Mouse (Mus musculus): ENCODE data around the gene Psmc3. TPM values are rescaled to one million over a fixed set of nuclear protein-coding genes. Genes with fewer than 3 reads are reported as not detected.
"Not testable (repeated sequence)": the region's sequence is repeated elsewhere in the genome, so short reads cannot be mapped to it uniquely, and the experiment has no call there.

Gene Psmc3
- polyA plus RNA-seq (2014; fragmentation: Nextera tagmentation; extraction: Ambion mirVana): 280 and 322 TPM in 2 replicates

DNA sequence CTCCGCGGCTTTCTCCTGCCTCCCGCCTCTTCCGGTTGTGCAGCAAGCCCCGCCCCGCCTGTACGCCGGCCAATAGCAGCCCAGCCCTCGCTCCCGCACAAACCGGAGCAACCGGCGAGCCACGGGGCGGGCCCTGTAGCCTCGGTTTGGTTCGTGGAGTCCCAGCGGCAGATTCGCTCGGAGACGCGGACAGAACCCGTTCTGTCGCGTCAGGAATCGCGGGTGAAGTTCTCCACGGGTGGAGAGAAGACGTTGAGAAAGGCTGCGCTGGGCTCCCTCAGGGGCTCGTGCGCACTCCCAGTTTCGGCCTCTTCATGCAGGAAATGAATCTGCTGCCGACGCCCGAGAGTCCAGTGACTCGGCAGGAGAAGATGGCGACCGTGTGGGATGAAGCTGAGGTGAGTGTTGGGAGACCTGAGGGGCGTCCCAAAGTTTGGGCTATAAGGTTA, at the start of gene Psmc3:
Psmc3 (plus strand) TSS at position 76 of the 449 bp plus-strand sequence.
- H3K27me3 ChIP-seq (replicated peaks; ENCODE audit: control insufficient read depth, insufficient read depth, low read length): no peaks in the 10 kb centered on the region
- WGBS: under 1% methylated on average over 40 of the region's 40 CpGs
- DNase-seq (ENCODE audit: low spot score): peak; percentile 97

GRCm38 (mm10) chr2:91008536-91008935, 45.3 kb upstream of the Psmc3 start:
- WGBS: 97% methylated on average over 8 of the region's 8 CpGs

More for the DNA sequence above, at the start of gene Psmc3:
- Histone ChIP-seq H3K4me2 (ENCODE audit: low read length) (peak within 1 kb of the TSS; percentile 93), H3K36me3 (ENCODE audit: control insufficient read depth, insufficient read depth, low read length) (peaks cover 41% of the 10 kb centered on the region), H3K9ac (ENCODE audit: low read length) (peak within 1 kb of the TSS; percentile 69), H3K4me1 (replicated peaks; ENCODE audit: control insufficient read depth, insufficient read depth, low read length) (peaks cover 9% of the 10 kb centered on the region), H3K4me3 (ENCODE audit: low read depth, low read length) (peak within 1 kb of the TSS; percentile 71), H3K9me3 (ENCODE audit: control insufficient read depth, low read length) (no peaks in the 10 kb centered on the region), H3K27ac (ENCODE audit: low read depth) (peak within 1 kb of the TSS; percentile 52)
- peak; percentile 98 for ATAC-seq (replicated peaks; ENCODE audit: low FRiP score, low TSS enrichment, low read depth)

GRCm38 (mm10) chr2:91013881-91014280, 39.9 kb upstream of the Psmc3 start:
- ATAC-seq (replicated peaks; ENCODE audit: low FRiP score, low TSS enrichment, low read depth): no peak
- Histone ChIP-seq H3K27ac (ENCODE audit: low read depth) (no peak overlapping the region), H3K4me2 (ENCODE audit: low read length) (no peak overlapping the region), H3K27me3 (replicated peaks; ENCODE audit: control insufficient read depth, insufficient read depth, low read length) (no peaks in the 10 kb centered on the region), H3K4me3 (ENCODE audit: low read depth, low read length) (no peak overlapping the region), H3K9me3 (ENCODE audit: control insufficient read depth, low read length) (no peaks in the 10 kb centered on the region), H3K4me1 (replicated peaks; ENCODE audit: control insufficient read depth, insufficient read depth, low read length) (no peaks in the 10 kb centered on the region), H3K36me3 (ENCODE audit: control insufficient read depth, insufficient read depth, low read length) (peaks cover 83% of the 10 kb centered on the region), H3K9ac (ENCODE audit: low read length) (no peak overlapping the region)
- DNase-seq (ENCODE audit: low spot score): no peak
- WGBS: 93% methylated on average over 2 of the region's 2 CpGs

More at GRCm38 (mm10) chr2:91008536-91008935, 45.3 kb upstream of the Psmc3 start:
- DNase-seq (ENCODE audit: low spot score) (no peak), ATAC-seq (replicated peaks; ENCODE audit: low FRiP score, low TSS enrichment, low read depth) (no peak)
- Histone ChIP-seq H3K36me3 (ENCODE audit: control insufficient read depth, insufficient read depth, low read length) (peaks cover 94% of the 10 kb centered on the region), H3K27ac (ENCODE audit: low read depth) (no peak overlapping the region), H3K4me3 (ENCODE audit: low read depth, low read length) (no peak overlapping the region), H3K4me1 (replicated peaks; ENCODE audit: control insufficient read depth, insufficient read depth, low read length) (no peaks in the 10 kb centered on the region), H3K9ac (ENCODE audit: low read length) (no peak overlapping the region), H3K4me2 (ENCODE audit: low read length) (no peak overlapping the region), H3K9me3 (ENCODE audit: control insufficient read depth, low read length) (no peaks in the 10 kb centered on the region), H3K27me3 (replicated peaks; ENCODE audit: control insufficient read depth, insufficient read depth, low read length) (no peaks in the 10 kb centered on the region)

DNA sequence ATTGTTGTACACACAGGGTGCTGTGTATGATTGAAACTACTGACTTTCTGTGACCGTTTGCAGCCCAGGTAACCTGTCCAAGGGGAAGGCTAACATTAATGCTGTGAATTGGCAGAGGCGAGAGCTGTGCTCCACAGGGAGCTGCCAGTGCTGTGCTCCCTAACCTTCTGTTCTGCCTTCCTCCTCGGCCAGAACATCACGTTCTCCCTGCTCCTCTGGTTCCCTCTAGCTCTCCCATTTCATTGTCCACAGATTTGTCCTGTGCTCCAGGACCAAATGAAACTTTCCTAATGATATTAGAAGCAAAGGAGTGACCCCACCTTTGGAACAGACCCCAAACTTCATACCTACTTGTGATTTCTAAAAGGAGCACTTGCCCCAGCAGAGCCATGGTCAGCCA, 38.4 kb upstream of the Psmc3 start:
- H3K4me3 ChIP-seq (ENCODE audit: low read depth, low read length): no peak overlapping the region
- WGBS: 89% methylated on average over 4 of the region's 4 CpGs
- H3K36me3 ChIP-seq (ENCODE audit: control insufficient read depth, insufficient read depth, low read length): peaks cover 77% of the 10 kb centered on the region
- H3K27ac ChIP-seq (ENCODE audit: low read depth): no peak overlapping the region
- no peak overlapping the region for H3K4me2 ChIP-seq (ENCODE audit: low read length)
- no peaks in the 10 kb centered on the region for H3K9me3 ChIP-seq (ENCODE audit: control insufficient read depth, low read length)
- no peaks in the 10 kb centered on the region for H3K4me1 ChIP-seq (replicated peaks; ENCODE audit: control insufficient read depth, insufficient read depth, low read length)
- DNase-seq (ENCODE audit: low spot score): no peak
- ATAC-seq (replicated peaks; ENCODE audit: low FRiP score, low TSS enrichment, low read depth): no peak
- no peaks in the 10 kb centered on the region for H3K27me3 ChIP-seq (replicated peaks; ENCODE audit: control insufficient read depth, insufficient read depth, low read length)
- H3K9ac ChIP-seq (ENCODE audit: low read length): no peak overlapping the region

- H3K4me1 ChIP-seq (replicated peaks; ENCODE audit: control insufficient read depth, insufficient read depth, low read length): no peaks in the 10 kb centered on the region
- H3K4me3 ChIP-seq (ENCODE audit: low read depth, low read length): no peak overlapping the region
- H3K36me3 ChIP-seq (ENCODE audit: control insufficient read depth, insufficient read depth, low read length): peaks cover 53% of the 10 kb centered on the region
- ATAC-seq (replicated peaks; ENCODE audit: low FRiP score, low TSS enrichment, low read depth) (no peak), DNase-seq (ENCODE audit: low spot score) (no peak)
- H3K9ac ChIP-seq (ENCODE audit: low read length): no peak overlapping the region
- H3K27me3 ChIP-seq (replicated peaks; ENCODE audit: control insufficient read depth, insufficient read depth, low read length): no peaks in the 10 kb centered on the region
- no peak overlapping the region for H3K4me2 ChIP-seq (ENCODE audit: low read length)
- 83% methylated on average over 8 of the region's 8 CpGs for WGBS
- no peak overlapping the region for H3K27ac ChIP-seq (ENCODE audit: low read depth)
- no peaks in the 10 kb centered on the region for H3K9me3 ChIP-seq (ENCODE audit: control insufficient read depth, low read length)
Observed at GRCm38 (mm10) chr2:91018061-91018788, 35.6 kb upstream of the Psmc3 start.

- H3K36me3 ChIP-seq (ENCODE audit: control insufficient read depth, insufficient read depth, low read length): peaks cover 37% of the 10 kb centered on the region
- 87% methylated on average over 3 of the region's 3 CpGs for WGBS
- no peak overlapping the region for H3K9ac ChIP-seq (ENCODE audit: low read length)
- DNase-seq (ENCODE audit: low spot score) (no peak), ATAC-seq (replicated peaks; ENCODE audit: low FRiP score, low TSS enrichment, low read depth) (no peak)
- H3K9me3 ChIP-seq (ENCODE audit: control insufficient read depth, low read length): no peaks in the 10 kb centered on the region
- H3K27ac ChIP-seq (ENCODE audit: low read depth): no peak overlapping the region
- no peaks in the 10 kb centered on the region for H3K27me3 ChIP-seq (replicated peaks; ENCODE audit: control insufficient read depth, insufficient read depth, low read length)
- no peak overlapping the region for H3K4me2 ChIP-seq (ENCODE audit: low read length)
- H3K4me3 ChIP-seq (ENCODE audit: low read depth, low read length): no peak overlapping the region
- H3K4me1 ChIP-seq (replicated peaks; ENCODE audit: control insufficient read depth, insufficient read depth, low read length): no peaks in the 10 kb centered on the region
Observed at GRCm38 (mm10) chr2:91019911-91020310, 33.9 kb upstream of the Psmc3 start.

GRCm38 (mm10) chr2:91022266-91022665, 31.5 kb upstream of the Psmc3 start:
- not testable (repeated sequence) for H3K9me3 ChIP-seq (ENCODE audit: control insufficient read depth, low read length); H3K27ac ChIP-seq (ENCODE audit: low read depth); DNase-seq (ENCODE audit: low spot score); H3K4me1 ChIP-seq (replicated peaks; ENCODE audit: control insufficient read depth, insufficient read depth, low read length); H3K27me3 ChIP-seq (replicated peaks; ENCODE audit: control insufficient read depth, insufficient read depth, low read length); H3K4me2 ChIP-seq (ENCODE audit: low read length); H3K9ac ChIP-seq (ENCODE audit: low read length); H3K4me3 ChIP-seq (ENCODE audit: low read depth, low read length)
- H3K36me3 ChIP-seq (ENCODE audit: control insufficient read depth, insufficient read depth, low read length): peaks cover 18% of the 10 kb centered on the region
- 97% methylated on average over 7 of the region's 7 CpGs for WGBS
- ATAC-seq (replicated peaks; ENCODE audit: low FRiP score, low TSS enrichment, low read depth): 0 out of 2 replicates have a peak, but pooled peaks have one; percentile 29

DNA sequence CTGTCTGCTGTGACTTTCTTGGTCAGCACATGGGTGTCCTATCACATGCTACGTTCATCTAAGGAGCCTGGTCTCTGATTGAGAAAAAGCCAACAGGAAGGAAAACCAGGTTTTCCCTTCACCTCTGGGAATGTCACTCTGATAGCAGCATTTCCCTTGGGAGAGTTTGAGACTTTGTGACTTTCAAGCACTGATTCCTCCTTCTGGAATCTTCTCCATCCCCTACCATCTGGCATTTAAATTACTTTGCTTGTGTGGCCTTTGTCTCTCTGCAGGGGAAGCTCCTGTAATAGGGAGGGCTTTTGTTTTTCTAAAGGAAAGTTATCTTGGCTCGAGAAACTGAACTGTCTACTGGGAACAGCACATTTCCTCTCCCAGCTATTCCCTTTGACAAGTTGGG, 30.7 kb upstream of the Psmc3 start:
- no peak for DNase-seq (ENCODE audit: low spot score)
- WGBS: 75% methylated on average over 2 of the region's 2 CpGs
- no peak overlapping the region for H3K4me2 ChIP-seq (ENCODE audit: low read length)

DNA sequence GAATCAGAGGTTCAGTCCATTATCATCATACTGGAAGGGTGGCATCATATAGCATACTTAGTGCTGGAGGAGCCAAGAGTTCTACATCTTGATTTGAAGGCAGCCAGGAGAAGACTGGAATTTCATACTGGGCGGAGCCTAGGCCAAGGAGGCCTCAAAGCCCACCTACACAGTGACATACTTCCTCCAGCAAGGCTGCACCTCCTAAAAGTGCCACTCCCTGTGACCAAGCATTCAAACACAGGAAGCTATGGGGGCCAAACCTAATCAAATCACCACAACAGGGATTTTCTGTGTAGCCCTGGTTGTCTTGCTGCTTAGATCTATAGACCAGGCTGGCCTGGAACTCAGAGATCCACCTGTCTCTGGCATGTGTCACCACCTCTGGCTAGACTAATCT, 29.9 kb upstream of the Psmc3 start:
- 95% methylated on average over 1 of the region's 1 CpGs for WGBS
- no peak overlapping the region for H3K9ac ChIP-seq (ENCODE audit: low read length)
- peaks cover 12% of the 10 kb centered on the region for H3K36me3 ChIP-seq (ENCODE audit: control insufficient read depth, insufficient read depth, low read length)
- H3K9me3 ChIP-seq (ENCODE audit: control insufficient read depth, low read length): no peaks in the 10 kb centered on the region
- H3K4me3 ChIP-seq (ENCODE audit: low read depth, low read length): no peak overlapping the region
- H3K4me1 ChIP-seq (replicated peaks; ENCODE audit: control insufficient read depth, insufficient read depth, low read length): no peaks in the 10 kb centered on the region
- no peak overlapping the region for H3K4me2 ChIP-seq (ENCODE audit: low read length)
- no peaks in the 10 kb centered on the region for H3K27me3 ChIP-seq (replicated peaks; ENCODE audit: control insufficient read depth, insufficient read depth, low read length)
- DNase-seq (ENCODE audit: low spot score): no peak
- no peak overlapping the region for H3K27ac ChIP-seq (ENCODE audit: low read depth)
- ATAC-seq (replicated peaks; ENCODE audit: low FRiP score, low TSS enrichment, low read depth): no peak

More for the DNA sequence above, 30.7 kb upstream of the Psmc3 start:
- H3K9ac ChIP-seq (ENCODE audit: low read length): no peak overlapping the region
- peaks cover 12% of the 10 kb centered on the region for H3K36me3 ChIP-seq (ENCODE audit: control insufficient read depth, insufficient read depth, low read length)
- H3K9me3 ChIP-seq (ENCODE audit: control insufficient read depth, low read length): no peaks in the 10 kb centered on the region
- H3K27me3 ChIP-seq (replicated peaks; ENCODE audit: control insufficient read depth, insufficient read depth, low read length): no peaks in the 10 kb centered on the region
- H3K27ac ChIP-seq (ENCODE audit: low read depth): no peak overlapping the region
- H3K4me1 ChIP-seq (replicated peaks; ENCODE audit: control insufficient read depth, insufficient read depth, low read length): no peaks in the 10 kb centered on the region
- no peak overlapping the region for H3K4me3 ChIP-seq (ENCODE audit: low read depth, low read length)
- no peak for ATAC-seq (replicated peaks; ENCODE audit: low FRiP score, low TSS enrichment, low read depth)

Data from intestine, embryonic 14.5 days (tissue).